Mouse (Mus musculus): ENCODE data around the gene Cfl2. TPM values are rescaled to one million over a fixed set of nuclear protein-coding genes. Genes with fewer than 3 reads are reported as not detected.
"Not testable (repeated sequence)": the region's sequence is repeated elsewhere in the genome, so short reads cannot be mapped to it uniquely, and the experiment has no call there.

Gene Cfl2
- polyA plus RNA-seq, 1 experiment from 2014 or later = 196 TPM

GRCm38 (mm10) chr12:54844415-54844814, 18.3 kb downstream of the Cfl2 start:
- Histone ChIP-seq H3K36me3 (no peaks in the 10 kb centered on the region), H3K4me3 (no peak overlapping the region), H3K27ac (replicated peaks) (no peak overlapping the region), H3K4me1 (0 out of 2 replicates have a peak, but pooled peaks cover 2% of the 10 kb centered on the region), H3K9me3 (replicated peaks) (no peaks in the 10 kb centered on the region), H3K27me3 (ENCODE audit: low read depth, poor library complexity, severe bottlenecking) (no peaks in the 10 kb centered on the region)
- no peak for DNase-seq (ENCODE audit: low spot score)

- Histone ChIP-seq H3K4me3 (no peak overlapping the region), H3K27ac (replicated peaks) (no peak overlapping the region), H3K36me3 (no peaks in the 10 kb centered on the region), H3K9me3 (replicated peaks) (no peaks in the 10 kb centered on the region), H3K4me1 (peaks cover 1% of the 10 kb centered on the region), H3K27me3 (ENCODE audit: low read depth, poor library complexity, severe bottlenecking) (no peaks in the 10 kb centered on the region)
- whole genome bisulfite sequencing = 90% methylated on average over 1 of the region's 1 CpGs
- DNase-seq (ENCODE audit: low spot score) = no peak
Observed at GRCm38 (mm10) chr12:54841576-54841975, 21.1 kb downstream of the Cfl2 start.

GRCm38 (mm10) chr12:54839815-54840214, 22.9 kb downstream of the Cfl2 start:
- no peak for DNase-seq (ENCODE audit: low spot score)
- Histone ChIP-seq H3K4me3 (no peak overlapping the region), H3K9me3 (replicated peaks) (no peaks in the 10 kb centered on the region), H3K4me1 (peaks cover 12% of the 10 kb centered on the region), H3K27me3 (ENCODE audit: low read depth, poor library complexity, severe bottlenecking) (no peaks in the 10 kb centered on the region), H3K27ac (replicated peaks) (no peak overlapping the region), H3K36me3 (no peaks in the 10 kb centered on the region)
- 76% methylated on average over 2 of the region's 2 CpGs for WGBS

GRCm38 (mm10) chr12:54838931-54839330, 23.7 kb downstream of the Cfl2 start:
- Histone ChIP-seq H3K36me3 (no peaks in the 10 kb centered on the region), H3K27me3 (ENCODE audit: low read depth, poor library complexity, severe bottlenecking) (no peaks in the 10 kb centered on the region)
- no peak for DNase-seq (ENCODE audit: low spot score)

GRCm38 (mm10) chr12:54835608-54836570, 26.8 kb downstream of the Cfl2 start:
- peaks cover 19% of the 10 kb centered on the region for H3K4me1 ChIP-seq
- H3K9me3 ChIP-seq (replicated peaks) = no peaks in the 10 kb centered on the region
- H3K27ac ChIP-seq (replicated peaks) = no peak overlapping the region
- 75% methylated on average over 18 of the region's 18 CpGs for WGBS
- no peaks in the 10 kb centered on the region for H3K27me3 ChIP-seq (ENCODE audit: low read depth, poor library complexity, severe bottlenecking)
- H3K4me3 ChIP-seq = no peak overlapping the region
- H3K36me3 ChIP-seq = no peaks in the 10 kb centered on the region
- DNase-seq (ENCODE audit: low spot score) = no peak

More at GRCm38 (mm10) chr12:54838931-54839330, 23.7 kb downstream of the Cfl2 start:
- Histone ChIP-seq H3K4me3 (no peak overlapping the region), H3K9me3 (replicated peaks) (no peaks in the 10 kb centered on the region), H3K27ac (replicated peaks) (no peak overlapping the region), H3K4me1 (peaks cover 18% of the 10 kb centered on the region)

GRCm38 (mm10) chr12:54834925-54835447, 27.7 kb downstream of the Cfl2 start:
- H3K4me3 ChIP-seq = peak overlapping the region; percentile 34
- H3K27ac ChIP-seq (replicated peaks) = peak overlapping the region; percentile 38
- WGBS = 26% methylated on average over 11 of the region's 11 CpGs
- no peaks in the 10 kb centered on the region for H3K36me3 ChIP-seq
- DNase-seq (ENCODE audit: low spot score) = peak; percentile 70
- H3K27me3 ChIP-seq (ENCODE audit: low read depth, poor library complexity, severe bottlenecking) = no peaks in the 10 kb centered on the region
- H3K4me1 ChIP-seq = peaks cover 19% of the 10 kb centered on the region
- no peaks in the 10 kb centered on the region for H3K9me3 ChIP-seq (replicated peaks)

- Histone ChIP-seq H3K4me1 (peaks cover 19% of the 10 kb centered on the region), H3K9me3 (replicated peaks) (no peaks in the 10 kb centered on the region), H3K27ac (replicated peaks) (0 out of 2 replicates have a peak overlapping the region, but pooled peaks have one; percentile 28), H3K27me3 (ENCODE audit: low read depth, poor library complexity, severe bottlenecking) (no peaks in the 10 kb centered on the region), H3K4me3 (no peak overlapping the region), H3K36me3 (no peaks in the 10 kb centered on the region)
- DNase-seq (ENCODE audit: low spot score) = no peak
- WGBS = 78% methylated on average over 9 of the region's 9 CpGs
Observed at GRCm38 (mm10) chr12:54833856-54834399, 28.7 kb downstream of the Cfl2 start.

GRCm38 (mm10) chr12:54831927-54832326, 30.8 kb downstream of the Cfl2 start:
- WGBS = 86% methylated on average over 1 of the region's 1 CpGs
- not testable (repeated sequence) for H3K27me3 ChIP-seq (ENCODE audit: low read depth, poor library complexity, severe bottlenecking); H3K27ac ChIP-seq (replicated peaks); H3K4me3 ChIP-seq; DNase-seq (ENCODE audit: low spot score); H3K9me3 ChIP-seq (replicated peaks); H3K36me3 ChIP-seq
- peaks cover 19% of the 10 kb centered on the region for H3K4me1 ChIP-seq

GRCm38 (mm10) chr12:54830574-54830973, 32.1 kb downstream of the Cfl2 start:
- WGBS = 21% methylated on average over 6 of the region's 6 CpGs
- DNase-seq (ENCODE audit: low spot score) = peak; percentile 70
- Histone ChIP-seq H3K4me3 (no peak overlapping the region), H3K9me3 (replicated peaks) (no peaks in the 10 kb centered on the region), H3K36me3 (no peaks in the 10 kb centered on the region), H3K27ac (replicated peaks) (no peak overlapping the region), H3K27me3 (ENCODE audit: low read depth, poor library complexity, severe bottlenecking) (no peaks in the 10 kb centered on the region), H3K4me1 (peaks cover 12% of the 10 kb centered on the region)

GRCm38 (mm10) chr12:54829876-54830275, 32.8 kb downstream of the Cfl2 start:
- Histone ChIP-seq H3K4me3 (no peak overlapping the region), H3K27me3 (ENCODE audit: low read depth, poor library complexity, severe bottlenecking) (no peaks in the 10 kb centered on the region), H3K27ac (replicated peaks) (no peak overlapping the region), H3K9me3 (replicated peaks) (no peaks in the 10 kb centered on the region), H3K36me3 (no peaks in the 10 kb centered on the region), H3K4me1 (peaks cover 8% of the 10 kb centered on the region)
- WGBS = 58% methylated on average over 5 of the region's 5 CpGs
- no peak for DNase-seq (ENCODE audit: low spot score)

GRCm38 (mm10) chr12:54828043-54828442, 34.6 kb downstream of the Cfl2 start:
- Histone ChIP-seq H3K27ac (replicated peaks) (no peak overlapping the region), H3K27me3 (ENCODE audit: low read depth, poor library complexity, severe bottlenecking) (no peaks in the 10 kb centered on the region), H3K4me3 (no peak overlapping the region), H3K9me3 (replicated peaks) (no peaks in the 10 kb centered on the region), H3K4me1 (no peaks in the 10 kb centered on the region), H3K36me3 (no peaks in the 10 kb centered on the region)
- no peak for DNase-seq (ENCODE audit: low spot score)
- WGBS = 92% methylated on average over 1 of the region's 1 CpGs

- Histone ChIP-seq H3K9me3 (replicated peaks) (no peaks in the 10 kb centered on the region), H3K27ac (replicated peaks) (no peak overlapping the region), H3K36me3 (no peaks in the 10 kb centered on the region), H3K4me1 (no peaks in the 10 kb centered on the region), H3K27me3 (ENCODE audit: low read depth, poor library complexity, severe bottlenecking) (no peaks in the 10 kb centered on the region), H3K4me3 (no peak overlapping the region)
- 94% methylated on average over 3 of the region's 3 CpGs for WGBS
- DNase-seq (ENCODE audit: low spot score) = no peak
Observed at GRCm38 (mm10) chr12:54825202-54825601, 37.5 kb downstream of the Cfl2 start.
